Mouse (Mus musculus) small intestine, adult 2 months (tissue): ENCODE measurements around the gene Cat.

Source experiments
- CTCF ChIP-seq: fragments of 200-500 bp; IDR thresholded peaks from 2 replicates; pipeline ENCODE4 v1.5.1; 2012; ENCODE audit warnings: low read depth, mild to moderate bottlenecking, control low read depth, inconsistent platforms, low read length, moderate library complexity, mixed read lengths; ENCODE audit not compliant: insufficient replicate concordance, insufficient read length; ENCODE audit errors: extremely low read depth
- POLR2A ChIP-seq: fragments of 200-500 bp; IDR thresholded peaks from 2 replicates; pipeline ENCODE4 v1.6.1; 2012; ENCODE audit warnings: low read depth, mild to moderate bottlenecking, control low read depth, inconsistent platforms, low read length, moderate library complexity

DNA sequence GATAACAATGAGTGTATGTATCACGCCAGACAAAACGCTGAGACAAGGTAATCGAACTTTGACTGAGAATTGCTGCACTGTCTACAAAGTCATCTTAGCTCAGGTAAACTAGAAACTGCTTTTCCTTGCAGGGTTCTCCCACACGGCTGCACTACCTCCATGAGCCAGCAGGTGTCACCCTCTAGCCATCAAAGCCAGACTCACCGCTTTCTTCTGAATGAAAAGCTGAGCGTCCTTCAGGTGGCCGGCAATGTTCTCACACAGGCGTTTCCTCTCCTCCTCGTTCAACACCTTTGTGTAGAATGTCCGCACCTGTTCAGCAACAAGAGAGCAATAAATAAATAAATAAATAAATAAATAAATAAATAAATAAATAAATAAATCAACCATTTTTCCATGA, 28.3 kb downstream of the Cat start:
- TF ChIP-seq CTCF (peak; percentile 96; the same call in 1 of the 2 replicates), POLR2A (no peak)
